Mouse (Mus musculus) gastrocnemius, adult 2 months (tissue): ENCODE measurements around the gene Trmt10c. TPM values are rescaled to one million over a fixed set of nuclear protein-coding genes. Genes with fewer than 3 reads are reported as not detected.
"Not testable (repeated sequence)": the region's sequence is repeated elsewhere in the genome, so short reads cannot be mapped to it uniquely, and the experiment has no call there.

ENCODE experiments used
- DNase-seq: peaks from one replicate; pipeline ENCODE4 v3.0.0; 2022
- H3K27ac ChIP-seq: fragments of 200-600 bp; 2 replicates; pipeline ENCODE4 v1.8.1; 2022; ENCODE audit warnings: mild to moderate bottlenecking
- H3K4me3 ChIP-seq: fragments of 200-600 bp; 2 replicates; pipeline ENCODE4 v1.8.1; 2022; ENCODE audit warnings: mild to moderate bottlenecking, moderate library complexity
- CTCF ChIP-seq: fragments of 200-600 bp; IDR thresholded peaks from 2 replicates; pipeline ENCODE4 v1.8.1; 2022; ENCODE audit warnings: antibody characterized with exemption, mild to moderate bottlenecking, moderate library complexity
- intact Hi-C: fragments of 180-260 bp; cut with DNase I; formaldehyde crosslinking; loops from one replicate; pipeline ENCODE4 v1.15.1; 2025
- total RNA-seq, 2 experiments: library from RNA; stranded (reverse); gene quantifications; 2 replicates each; pipeline ENCODE4 v1.2.3; 2021

Gene Trmt10c
- total RNA-seq, 2 experiments from 2014 or later, result 8.4 to 10.2 TPM

- Histone ChIP-seq H3K4me3 (no peak overlapping the region), H3K27ac (no peak overlapping the region)
- no peak for TF ChIP-seq CTCF
- intact Hi-C loops, result no loop called here
- no peak for DNase-seq
Observed at GRCm38 (mm10) chr16:56071317-56072232, 34.0 kb upstream of the Trmt10c start.

GRCm38 (mm10) chr16:56068523-56069070, 31.0 kb upstream of the Trmt10c start:
- H3K27ac ChIP-seq, result no peak overlapping the region
- no peak overlapping the region for H3K4me3 ChIP-seq
- intact Hi-C loops, result loop anchor here (5.0 kb wide), 1 partner anchor 64 kb away; no protein-coding TSS in a partner anchor
- DNase-seq, result no peak
- TF ChIP-seq CTCF, result no peak

- H3K4me3 ChIP-seq, result no peak overlapping the region
- no peak for DNase-seq
- intact Hi-C loops, result loop anchor here (5.0 kb wide), 1 partner anchor 66 kb away; no protein-coding TSS in a partner anchor
- TF ChIP-seq CTCF, result no peak
- H3K27ac ChIP-seq, result no peak overlapping the region
Observed at GRCm38 (mm10) chr16:56066113-56066512, 28.5 kb upstream of the Trmt10c start.

GRCm38 (mm10) chr16:56064334-56064990, 26.8 kb upstream of the Trmt10c start:
- DNase-seq, result peak; percentile 55
- Histone ChIP-seq H3K4me3 (peak overlapping the region; percentile 68), H3K27ac (peak overlapping the region; percentile 76)
- intact Hi-C loops, result loop anchor here (1.0 to 2.0 kb wide), 2 partner anchors 100 to 113 kb away; no protein-coding TSS in a partner anchor
- TF ChIP-seq CTCF, result peak; percentile 69

- intact Hi-C loops, result no loop called here
- TF ChIP-seq CTCF, result no peak
- no peak overlapping the region for H3K4me3 ChIP-seq
- H3K27ac ChIP-seq, result no peak overlapping the region
- DNase-seq, result no peak
Observed at GRCm38 (mm10) chr16:56062981-56063380, 25.4 kb upstream of the Trmt10c start.

GRCm38 (mm10) chr16:56061995-56062594, 24.5 kb upstream of the Trmt10c start:
- Histone ChIP-seq H3K4me3 (no peak overlapping the region), H3K27ac (no peak overlapping the region)
- TF ChIP-seq CTCF, result no peak
- no peak for DNase-seq
- intact Hi-C loops, result no loop called here

- no peak overlapping the region for H3K27ac ChIP-seq
- intact Hi-C loops, result no loop called here
- DNase-seq, result no peak
- no peak overlapping the region for H3K4me3 ChIP-seq
- TF ChIP-seq CTCF, result no peak
Observed at GRCm38 (mm10) chr16:56058151-56058550, 20.5 kb upstream of the Trmt10c start.

- no peak for TF ChIP-seq CTCF
- intact Hi-C loops, result no loop called here
- no peak overlapping the region for H3K27ac ChIP-seq
- H3K4me3 ChIP-seq, result no peak overlapping the region
- no peak for DNase-seq
Observed at GRCm38 (mm10) chr16:56056944-56057590, 19.4 kb upstream of the Trmt10c start.

- Histone ChIP-seq H3K4me3 (no peak overlapping the region), H3K27ac (no peak overlapping the region)
- TF ChIP-seq CTCF, result no peak
- intact Hi-C loops, result no loop called here
- no peak for DNase-seq
Observed at GRCm38 (mm10) chr16:56055911-56056310, 18.3 kb upstream of the Trmt10c start.

- DNase-seq, intact Hi-C loops, H3K27ac ChIP-seq, H3K4me3 ChIP-seq: not testable (repeated sequence)
Observed at GRCm38 (mm10) chr16:56048038-56048437, 10.4 kb upstream of the Trmt10c start, which contains the start of gene Senp7. TSS of gene Senp7 (plus strand) at chr16:56048338.

GRCm38 (mm10) chr16:56038090-56038489, 471 bp upstream of the Trmt10c start:
- intact Hi-C loops, result no loop called here
- DNase-seq, result no peak
- Histone ChIP-seq H3K4me3 (peak overlapping the region; percentile 89), H3K27ac (peak overlapping the region; percentile 95)
- TF ChIP-seq CTCF, result no peak

- intact Hi-C loops, result no loop called here
- Histone ChIP-seq H3K4me3 (peak overlapping the region; percentile 89), H3K27ac (peak overlapping the region; percentile 95)
- TF ChIP-seq CTCF, result no peak
- no peak for DNase-seq
Observed at GRCm38 (mm10) chr16:56036501-56036900, 1.1 kb downstream of the Trmt10c start.
